Mouse (Mus musculus) brain, embryonic 14.5 days (tissue): ENCODE measurements at regions not wholly inside any gene's neighbourhood (a gene's known extent, or its start where the extent isn't known, plus 50 kb on each side); places are given as distances from the start of the nearest gene placed in this dataset.

Experiments used
- DNase-seq: peaks from one replicate; pipeline ENCODE4 v3.0.0-alpha.2; 2011; ENCODE audit warnings: low read depth
- CTCF ChIP-seq: fragments of 200-500 bp; IDR thresholded peaks from 2 replicates; pipeline ENCODE4 v1.5.1; 2012; ENCODE audit warnings: inconsistent platforms, mild to moderate bottlenecking, moderate library complexity, borderline replicate concordance; ENCODE audit not compliant: insufficient read depth, insufficient read length; ENCODE audit errors: extremely low read depth
- POLR2A ChIP-seq: fragments of 200-500 bp; IDR thresholded peaks from 2 replicates; pipeline ENCODE4 v1.6.1; 2012; ENCODE audit warnings: mild to moderate bottlenecking, inconsistent platforms, borderline replicate concordance; ENCODE audit not compliant: poor library complexity, insufficient read depth, insufficient read length, severe bottlenecking; ENCODE audit errors: extremely low read depth

DNA sequence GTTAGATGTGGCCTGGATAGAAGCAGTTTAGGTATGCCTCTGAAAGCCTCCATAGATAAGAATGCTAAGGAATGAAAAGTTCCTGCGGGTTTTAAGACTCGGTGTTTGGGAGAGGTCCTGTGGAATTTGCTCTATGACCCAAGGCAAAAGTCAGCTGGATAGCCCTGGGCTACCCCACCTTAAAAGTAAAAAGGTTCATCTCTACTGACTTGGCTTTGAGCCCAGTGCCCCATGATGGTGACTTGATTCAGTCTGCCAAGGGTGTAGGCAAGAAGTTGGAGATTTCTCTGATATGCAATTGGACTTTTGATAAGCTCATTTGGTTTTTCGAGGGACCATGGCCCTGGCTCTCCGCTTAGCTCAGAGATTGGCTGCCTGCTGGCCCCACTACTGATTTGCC is 78.8 kb upstream of the Herc3 start:
- TF ChIP-seq POLR2A = no peak
- no peak for TF ChIP-seq CTCF
- DNase-seq = no peak

DNA sequence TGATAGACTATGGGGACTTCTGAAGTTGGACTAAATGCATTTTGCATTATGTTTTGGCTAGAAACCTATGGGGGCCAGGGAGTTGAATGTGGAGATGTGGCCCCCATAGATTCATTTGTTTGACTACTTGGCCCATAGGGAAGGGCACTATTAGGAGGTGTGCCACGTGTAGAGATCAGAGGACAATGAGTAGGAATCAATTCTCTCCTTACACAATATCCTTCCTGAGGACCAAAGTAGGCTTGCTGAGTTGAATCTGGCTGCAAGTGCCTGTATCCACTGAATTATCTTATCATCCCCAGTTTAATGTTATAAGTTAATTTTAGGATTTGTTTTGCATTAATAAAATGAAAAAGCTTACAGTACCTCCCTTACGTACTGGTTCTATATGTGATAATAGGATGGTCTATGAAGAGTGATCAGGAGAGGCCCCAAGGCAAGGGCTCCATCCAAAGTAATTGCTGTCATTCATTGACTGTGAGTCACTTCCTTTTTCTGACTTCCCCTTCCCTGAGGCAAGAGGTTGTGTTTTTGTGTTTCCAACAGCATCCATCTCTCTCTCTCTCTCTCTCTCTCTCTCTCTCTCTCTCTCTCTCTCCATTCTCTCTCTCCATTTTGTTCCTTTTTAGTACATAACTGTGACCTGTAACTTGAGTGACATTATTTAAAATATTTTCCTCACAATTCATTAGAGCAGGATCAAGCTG is 74.8 kb upstream of the Herc3 start:
- TF ChIP-seq POLR2A (no peak), CTCF (no peak)
- no peak for DNase-seq

DNA sequence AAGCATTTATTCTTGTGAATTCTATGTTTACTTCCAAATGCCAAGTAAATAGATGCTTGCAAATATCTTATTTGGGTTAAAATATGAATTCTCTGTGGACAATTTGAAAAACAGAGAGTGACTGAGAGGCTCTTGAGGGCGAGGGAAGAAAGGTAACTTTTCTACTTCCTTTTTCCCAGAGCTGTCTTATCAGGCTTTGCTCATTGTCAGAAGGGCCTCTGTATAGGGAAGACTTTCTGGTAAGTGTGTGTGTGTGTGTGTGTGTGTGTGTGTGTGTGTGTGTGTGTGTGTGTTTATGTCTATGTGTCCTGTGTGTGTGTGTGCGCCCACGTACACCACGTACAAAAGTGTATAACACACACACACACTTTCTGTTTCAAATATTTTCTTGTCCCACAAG is 73.9 kb upstream of the Herc3 start:
- DNase-seq = no peak
- TF ChIP-seq CTCF = no peak

DNA sequence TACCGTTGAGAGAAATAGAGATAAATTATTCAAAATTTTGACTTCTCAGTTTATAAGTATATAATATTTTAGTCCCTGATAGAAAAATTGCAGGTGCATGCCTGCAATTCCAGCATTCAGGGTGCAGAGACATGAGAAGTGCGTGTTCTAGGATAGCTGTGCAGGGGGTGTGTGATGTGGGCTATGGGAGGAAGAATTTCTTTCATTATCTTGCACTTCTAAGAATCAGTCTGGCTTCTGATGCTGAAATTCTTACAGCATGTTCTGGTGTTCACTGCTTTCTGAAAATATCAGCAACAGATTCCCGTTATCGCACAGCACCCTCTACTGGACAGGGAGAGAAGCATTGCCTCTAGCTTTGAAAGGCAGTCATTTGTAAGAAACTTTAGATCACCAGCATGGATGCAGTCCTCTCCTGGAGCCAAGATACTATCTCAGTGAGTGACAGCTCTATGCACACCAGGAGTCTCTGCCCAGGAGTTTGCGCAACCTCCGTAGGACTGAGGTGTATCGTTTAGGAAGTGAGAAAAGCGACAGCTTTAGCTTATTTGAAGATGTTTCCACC is 60.5 kb upstream of the Herc3 start:
- TF ChIP-seq CTCF (peak; percentile 77; the same call in 1 of the 2 replicates), POLR2A (no peak)
- peak; percentile 86 for DNase-seq

DNA sequence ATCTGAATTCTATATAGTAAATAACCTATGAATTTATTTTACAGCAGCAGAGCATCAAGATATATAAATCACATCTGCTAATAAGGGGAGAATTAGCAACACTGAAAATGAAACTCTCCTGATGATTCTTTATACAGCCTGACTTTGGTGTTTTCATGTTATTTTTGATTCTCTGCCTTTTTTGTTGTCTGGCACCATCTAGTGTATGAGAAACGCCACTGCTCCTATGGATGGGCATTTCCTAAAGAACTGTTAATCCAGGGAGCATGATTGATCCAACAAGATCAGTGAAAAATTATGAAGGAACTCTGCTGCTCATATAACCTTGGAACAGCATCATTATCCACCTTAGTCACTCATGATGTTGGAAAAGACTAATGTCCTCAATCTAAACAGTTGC is 59.3 kb upstream of the Herc3 start:
- peak; percentile 68 for DNase-seq
- TF ChIP-seq CTCF = peak; percentile 55; the same call in 1 of the 2 replicates
- TF ChIP-seq POLR2A = no peak
